7 mouse cellular contexts compared by ENCODE assay signal in the genomic region with DNA sequence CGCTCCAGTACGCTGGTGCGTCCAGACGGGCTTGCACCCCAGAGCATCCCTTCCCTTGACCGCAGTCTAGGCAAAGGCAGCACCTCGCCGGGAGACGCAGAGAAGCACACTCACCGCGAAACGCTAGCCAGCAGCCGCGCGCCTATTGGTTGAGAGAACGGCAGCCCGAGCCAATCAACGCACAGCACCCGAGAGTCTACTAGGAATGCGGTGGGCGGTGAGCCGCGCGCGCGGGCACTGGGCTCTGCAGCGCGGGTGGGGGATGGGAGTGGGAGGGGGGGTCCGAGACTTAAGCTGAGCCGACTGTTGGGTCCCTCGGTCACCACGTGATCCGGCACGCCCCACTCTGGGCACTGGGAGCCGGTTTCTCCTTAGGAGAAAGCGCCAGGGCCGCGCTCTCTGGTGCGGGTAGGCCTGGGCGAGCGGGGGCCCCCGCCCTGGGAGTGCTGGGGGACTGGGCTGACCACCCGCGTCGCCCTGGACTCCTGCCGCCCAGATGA. TPM values are rescaled to one million over a fixed set of nuclear protein-coding genes. Genes with fewer than 3 reads are reported as not detected.
DNase-seq lines count a peak whose midpoint lies in the region; ATAC-seq and TF ChIP-seq lines count a peak whose summit lies in the region.

No protein-coding gene starts in this region.

- ATAC-seq in granulocyte monocyte progenitor cell, adult 5-6 weeks (replicated peaks; ENCODE audit: poor library complexity, severe bottlenecking), result peak; percentile 72
- ATAC-seq in intestine, postnatal 0 days, result peak; percentile 77
- ATAC-seq in midbrain, embryonic 11.5 days (ENCODE audit: low FRiP score), result peak; percentile 91

- no peaks in the 10 kb centered on the region for H3K36me3 ChIP-seq in embryonic facial prominence, embryonic 10.5 days (replicated peaks)
- H3K36me3 ChIP-seq in intestine, postnatal 0 days (ENCODE audit: control insufficient read depth, insufficient read depth), result no peaks in the 10 kb centered on the region
- no peaks in the 10 kb centered on the region for H3K36me3 ChIP-seq in midbrain, embryonic 11.5 days (ENCODE audit: control insufficient read depth, insufficient read depth, low read length)
- H3K36me3 ChIP-seq in small intestine, adult 2 months (ENCODE audit: control insufficient read depth, insufficient read depth, low read length), result no peaks in the 10 kb centered on the region

- H3K27ac ChIP-seq in embryonic facial prominence, embryonic 10.5 days (replicated peaks), result peak overlapping the region; percentile 97
- H3K27ac ChIP-seq in intestine, postnatal 0 days (ENCODE audit: low read depth, low read length), result no peak overlapping the region
- H3K27ac ChIP-seq in midbrain, embryonic 11.5 days (ENCODE audit: low read depth, low read length), result peak overlapping the region; percentile 93
- no peak overlapping the region for H3K27ac ChIP-seq in small intestine, adult 2 months (ENCODE audit: insufficient read depth, low read depth, low read length)

- TF ChIP-seq CTCF in intestine, postnatal 0 days (IDR thresholded peaks at IDR 0.05; ENCODE audit: low read depth), result no peak
- TF ChIP-seq CTCF in small intestine, adult 2 months (IDR thresholded peaks at IDR 0.05; ENCODE audit: extremely low read depth, insufficient read length, insufficient replicate concordance, low read depth, low read length), result no peak

- peak overlapping the region; percentile 63 for H3K4me3 ChIP-seq in embryonic facial prominence, embryonic 10.5 days
- H3K4me3 ChIP-seq in intestine, postnatal 0 days (ENCODE audit: low read depth, low read length), result peak overlapping the region; percentile 41
- H3K4me3 ChIP-seq in midbrain, embryonic 11.5 days (ENCODE audit: low read depth, low read length), result peak overlapping the region; percentile 32
- peak overlapping the region; percentile 58 for H3K4me3 ChIP-seq in small intestine, adult 2 months (ENCODE audit: low read depth, low read length)

- H3K27me3 ChIP-seq in embryonic facial prominence, embryonic 10.5 days (replicated peaks; ENCODE audit: low read depth, poor library complexity, severe bottlenecking), result peaks cover 19% of the 10 kb centered on the region; the same call in 1 of the 2 replicates
- no peaks in the 10 kb centered on the region for H3K27me3 ChIP-seq in intestine, postnatal 0 days (replicated peaks; ENCODE audit: control insufficient read depth, insufficient read depth, low read length)
- peaks cover 9% of the 10 kb centered on the region; the same call in 1 of the 2 replicates for H3K27me3 ChIP-seq in midbrain, embryonic 11.5 days (ENCODE audit: control insufficient read depth, insufficient read depth, low read length)
- H3K27me3 ChIP-seq in small intestine, adult 2 months (ENCODE audit: control insufficient read depth, insufficient read depth, low read length), result no peaks in the 10 kb centered on the region; the same call in 1 of the 2 replicates

- peaks cover 73% of the 10 kb centered on the region for H3K4me1 ChIP-seq in embryonic facial prominence, embryonic 10.5 days
- H3K4me1 ChIP-seq in intestine, postnatal 0 days (replicated peaks; ENCODE audit: control insufficient read depth, insufficient read depth, low read length), result peaks cover 12% of the 10 kb centered on the region
- peaks cover 48% of the 10 kb centered on the region for H3K4me1 ChIP-seq in midbrain, embryonic 11.5 days (ENCODE audit: control insufficient read depth, insufficient read depth, low read length)
- peaks cover 8% of the 10 kb centered on the region for H3K4me1 ChIP-seq in small intestine, adult 2 months (ENCODE audit: control insufficient read depth, insufficient read depth, insufficient read length, low read length)

- DNase-seq in adrenal gland, postnatal 14 days, result peak; percentile 95
- DNase-seq in embryonic facial prominence, embryonic 10.5 days (ENCODE audit: low spot score), result peak; percentile 99
- peak; percentile 92 for DNase-seq in left cerebral cortex, postnatal 36 days (ENCODE audit: low spot score in 2 of 2)
- DNase-seq in midbrain, embryonic 11.5 days (ENCODE audit: low spot score, missing footprints), result peak; percentile 99

- peak overlapping the region; percentile 91 for H3K4me2 ChIP-seq in intestine, postnatal 0 days (replicated peaks; ENCODE audit: low read depth)
- H3K4me2 ChIP-seq in midbrain, embryonic 11.5 days, result peak overlapping the region; percentile 77

- intact Hi-C loops in left cerebral cortex, postnatal 36 days (cut with DNase I), result loop anchor here (5.0 kb wide), 1 partner anchor 36 kb away; the partner anchor contains the start of gene Actg1

- no peaks in the 10 kb centered on the region for H3K9me3 ChIP-seq in embryonic facial prominence, embryonic 10.5 days
- H3K9me3 ChIP-seq in intestine, postnatal 0 days (ENCODE audit: control insufficient read depth), result no peaks in the 10 kb centered on the region
- no peaks in the 10 kb centered on the region for H3K9me3 ChIP-seq in midbrain, embryonic 11.5 days (ENCODE audit: control insufficient read depth, low read length)

- TF ChIP-seq POLR2A in small intestine, adult 2 months (IDR thresholded peaks at IDR 0.05; ENCODE audit: low read depth, low read length), result no peak

- peak overlapping the region; percentile 58 for H3K9ac ChIP-seq in intestine, postnatal 0 days (ENCODE audit: low read depth, low read length)
- H3K9ac ChIP-seq in midbrain, embryonic 11.5 days (ENCODE audit: low read length), result peak overlapping the region; percentile 79

- WGBS in embryonic facial prominence, embryonic 10.5 days, result 3% methylated on average over 45 of the region's 45 CpGs
- 3% methylated on average over 43 of the region's 45 CpGs for WGBS in intestine, postnatal 0 days
- WGBS in midbrain, embryonic 11.5 days, result 1% methylated on average over 45 of the region's 45 CpGs
- under 1% methylated on average over 45 of the region's 45 CpGs for WGBS in small intestine, adult 2 months

RNA-seq across cellular contexts. Expression of gene Actg1, which starts 37.5 kb away (rescaled TPM):
- total RNA-seq in adrenal gland, postnatal 14 days (2021), result 1,064 and 1,109 TPM in 2 replicates
- 3,067 and 3,150 TPM in 2 replicates for polyA plus RNA-seq in embryonic facial prominence, embryonic 10.5 days (2016; fragmentation: Nextera tagmentation; extraction: Ambion mirVana)
- 1,412 and 1,653 TPM in 2 replicates for total RNA-seq in granulocyte monocyte progenitor cell, adult 5-6 weeks (2014; fragmentation: Nextera tagmentation)
- total RNA-seq in granulocyte monocyte progenitor cell, adult 5-6 weeks (2017), result 733 and 780 TPM in 2 replicates
- 1,513 and 1,605 TPM in 2 replicates for polyA plus RNA-seq in intestine, postnatal 0 days (2015; fragmentation: Nextera tagmentation; extraction: Ambion mirVana)
- 1,000 to 10,000 TPM; 1,144 to 1,299 TPM for total RNA-seq in left cerebral cortex, postnatal 36 days (2021)
- polyA plus RNA-seq in midbrain, embryonic 11.5 days (2014; fragmentation: Nextera tagmentation; extraction: Ambion mirVana), result 2,965 and 3,081 TPM in 2 replicates
- 927 and 1,318 TPM in 2 replicates for polyA plus RNA-seq in small intestine, adult 2 months (2012; rRNA removed)

RNA-seq across cellular contexts. Expression of gene Fscn2, which starts 50.5 kb away (rescaled TPM):
- 0.37 and 0.71 TPM in 2 replicates for total RNA-seq in adrenal gland, postnatal 14 days (2021)
- polyA plus RNA-seq in embryonic facial prominence, embryonic 10.5 days (2016; fragmentation: Nextera tagmentation; extraction: Ambion mirVana), result 0.10 and 0.19 TPM in 2 replicates
- total RNA-seq in granulocyte monocyte progenitor cell, adult 5-6 weeks (2014; fragmentation: Nextera tagmentation), result not detected in 2 replicates
- not detected in 2 replicates for total RNA-seq in granulocyte monocyte progenitor cell, adult 5-6 weeks (2017)
- polyA plus RNA-seq in intestine, postnatal 0 days (2015; fragmentation: Nextera tagmentation; extraction: Ambion mirVana), result 0.14 and 0.16 TPM in 2 replicates
- under 1 TPM; 0.25 to 0.72 TPM for total RNA-seq in left cerebral cortex, postnatal 36 days (2021)
- polyA plus RNA-seq in midbrain, embryonic 11.5 days (2014; fragmentation: Nextera tagmentation; extraction: Ambion mirVana), result 1.4 TPM in 2 replicates
- not detected in 2 replicates for polyA plus RNA-seq in small intestine, adult 2 months (2012; rRNA removed)

Comparison
In these comparisons a context has a peak if more than half of its experiments do, and no peak if none do; other contexts are left out.
1. H3K27ac ChIP-seq: peak in embryonic facial prominence, embryonic 10.5 days (single experiment) and midbrain, embryonic 11.5 days (single experiment); none in intestine, postnatal 0 days (single experiment) and small intestine, adult 2 months (single experiment).
2. Peak in every context shown above with its lines, with median percentiles within 50 percentile points of each other: DNase-seq, H3K4me3 ChIP-seq and ATAC-seq.